In genomic region chr19:16330161-16330560, GRCm38 (mm10) we compare ENCODE assay signal across 25 mouse cellular contexts.
DNase-seq lines count a peak whose midpoint lies in the region; ATAC-seq and TF ChIP-seq lines count a peak whose summit lies in the region.
"Had no signal": no experiment of that assay in that cellular context is flagged by ENCODE, and none has a peak within 500 bp of the region (broad histone marks: within the 10 kb centered on the region; RNA-seq: fewer than 3 reads in every experiment).

No protein-coding gene starts in this region.

- TF ChIP-seq CTCF in lung, postnatal 0 days (IDR thresholded peaks at IDR 0.05) = no peak

- H3K9ac ChIP-seq in heart, embryonic 14.5 days (ENCODE audit: low read length) = no peak overlapping the region
- no peak overlapping the region for H3K9ac ChIP-seq in lung, postnatal 0 days (replicated peaks; ENCODE audit: low read depth)
- H3K9ac ChIP-seq: embryonic facial prominence, embryonic 15.5 days; hindbrain, embryonic 15.5 days; intestine, embryonic 15.5 days; kidney, embryonic 15.5 days; liver, embryonic 12.5 days; midbrain, embryonic 12.5 days; neural tube, embryonic 15.5 days had no signal

- no peak overlapping the region for H3K4me3 ChIP-seq in heart, embryonic 14.5 days (ENCODE audit: control insufficient read depth in 1 of 2, insufficient read depth in 1 of 2, low read depth in 1 of 2, low read length in 2 of 2)
- no peak overlapping the region for H3K4me3 ChIP-seq in lung, postnatal 0 days (ENCODE audit: low read depth, low read length)
- H3K4me3 ChIP-seq: embryonic facial prominence, embryonic 15.5 days; hindbrain, embryonic 15.5 days; intestine, embryonic 15.5 days; kidney, embryonic 15.5 days; liver, embryonic 12.5 days; midbrain, embryonic 12.5 days; neural tube, embryonic 15.5 days had no signal

- no peak for DNase-seq in heart, adult 9 months (ENCODE audit: low spot score in 2 of 2)
- DNase-seq in A20 (ENCODE audit: low read depth, low spot score) = peak; percentile 66
- DNase-seq in monocyte, adult 2 months (ENCODE audit: low read depth in 1 of 2, low spot score in 2 of 2) = peak; percentile 24 to 41
- DNase-seq in spleen, postnatal 14 days (ENCODE audit: low spot score in 2 of 2) = no peak
- DNase-seq in ovary, postnatal 14 days (ENCODE audit: low spot score) = no peak
- no peak for DNase-seq in lung, postnatal 0 days (ENCODE audit: low spot score)
- DNase-seq: adrenal gland, adult 8-10 months; cerebellum, postnatal 14 days; kidney, postnatal 4 days; layer of hippocampus, adult 9-11 months; lung, adult 2 months; lung, postnatal 4 days; right cerebral cortex, postnatal 14 days; thymus, postnatal 25 days had no signal

- 0 out of 4 replicates have a peak overlapping the region, but pooled peaks of 1 of the 2 experiments have one; percentile 25 for H3K27ac ChIP-seq in heart, embryonic 14.5 days (replicated peaks in 1 of 2; ENCODE audit: control insufficient read depth in 1 of 2, insufficient read depth in 1 of 2, low read depth in 2 of 2, low read length in 2 of 2)
- no peak overlapping the region for H3K27ac ChIP-seq in lung, postnatal 0 days (ENCODE audit: low read length)
- H3K27ac ChIP-seq: embryonic facial prominence, embryonic 15.5 days; hindbrain, embryonic 15.5 days; intestine, embryonic 15.5 days; kidney, embryonic 15.5 days; liver, embryonic 12.5 days; midbrain, embryonic 12.5 days; neural tube, embryonic 15.5 days had no signal

- TF ChIP-seq EP300 in lung, postnatal 0 days (IDR thresholded peaks at IDR 0.05) = no peak

- peaks cover 15% of the 10 kb centered on the region for H3K36me3 ChIP-seq in heart, embryonic 14.5 days (ENCODE audit: control insufficient read depth, insufficient read depth, low read length)
- peaks cover 4% of the 10 kb centered on the region; the same call in 1 of the 2 replicates for H3K36me3 ChIP-seq in lung, postnatal 0 days (ENCODE audit: insufficient read depth, low read length)

- peak overlapping the region; percentile 6; the same call in 1 of the 2 replicates for H3K4me2 ChIP-seq in heart, embryonic 14.5 days (ENCODE audit: low read length)
- H3K4me2 ChIP-seq in lung, postnatal 0 days (replicated peaks; ENCODE audit: low read depth, low read length) = no peak overlapping the region
- H3K4me2 ChIP-seq: embryonic facial prominence, embryonic 15.5 days; hindbrain, embryonic 15.5 days; intestine, embryonic 15.5 days; kidney, embryonic 15.5 days; liver, embryonic 12.5 days; midbrain, embryonic 12.5 days; neural tube, embryonic 15.5 days had no signal

- WGBS in heart, embryonic 14.5 days = 30% methylated on average over 7 of the region's 7 CpGs
- 71% methylated on average over 7 of the region's 7 CpGs for WGBS in lung, postnatal 0 days

- peak; percentile 69; the same call in 1 of the 2 replicates for ATAC-seq in heart, embryonic 14.5 days (ENCODE audit: insufficient number of reproducible peaks, insufficient read depth, low FRiP score, low read depth)
- peak; percentile 53 for ATAC-seq in common myeloid progenitor, adult 5-6 weeks (replicated peaks; ENCODE audit: low read depth, poor library complexity, severe bottlenecking)
- ATAC-seq in lung, postnatal 0 days = no peak
- ATAC-seq: forebrain, embryonic 16.5 days; intestine, embryonic 15.5 days; liver, embryonic 12.5 days; Patski had no signal

- H3K4me1 ChIP-seq in heart, embryonic 14.5 days (ENCODE audit: control insufficient read depth in 2 of 2, insufficient read depth in 2 of 2, low read length in 2 of 2) = peaks cover 8 to 45% of the 10 kb centered on the region in 2 experiments
- peaks cover 16% of the 10 kb centered on the region for H3K4me1 ChIP-seq in lung, postnatal 0 days (ENCODE audit: insufficient read depth, low read depth, low read length)

- no peaks in the 10 kb centered on the region for H3K27me3 ChIP-seq in heart, embryonic 14.5 days (ENCODE audit: control insufficient read depth, insufficient read depth, low read length)
- H3K27me3 ChIP-seq in lung, postnatal 0 days (replicated peaks; ENCODE audit: insufficient read depth, low read length) = no peaks in the 10 kb centered on the region
- H3K27me3 ChIP-seq: embryonic facial prominence, embryonic 15.5 days; hindbrain, embryonic 15.5 days; intestine, embryonic 15.5 days; kidney, embryonic 15.5 days; liver, embryonic 12.5 days; midbrain, embryonic 12.5 days; neural tube, embryonic 15.5 days; Patski had no signal

- H3K9me3 ChIP-seq in heart, embryonic 14.5 days (ENCODE audit: control insufficient read depth, low read length) = no peaks in the 10 kb centered on the region
- H3K9me3 ChIP-seq in lung, postnatal 0 days (ENCODE audit: low read length) = no peaks in the 10 kb centered on the region
- H3K9me3 ChIP-seq: embryonic facial prominence, embryonic 15.5 days; hindbrain, embryonic 15.5 days; intestine, embryonic 15.5 days; kidney, embryonic 15.5 days; liver, embryonic 12.5 days; midbrain, embryonic 12.5 days; neural tube, embryonic 15.5 days had no signal

Comparison
In these comparisons a context has a peak if more than half of its experiments do, and no peak if none do; other contexts are left out.
1. DNase-seq: peak in A20 (single experiment) and monocyte, adult 2 months (2 of 2); none in heart, adult 9 months (0 of 2), spleen, postnatal 14 days (0 of 2), ovary, postnatal 14 days (single experiment) and lung, postnatal 0 days (single experiment).